Mouse (Mus musculus) kidney, embryonic 14.5 days (tissue): ENCODE measurements around the gene Usp37. TPM values are rescaled to one million over a fixed set of nuclear protein-coding genes. Genes with fewer than 3 reads are reported as not detected.

Source experiments
- microRNA counts: library from miRNA; unstranded; fragments of <30 nt; microRNA quantifications from one replicate; lab custom pipeline; 2017
- microRNA-seq: library from miRNA; unstranded; fragments of <30 nt; microRNA quantifications from one replicate; pipeline ENCODE4, GENCODE M21; 2016
- polyA plus RNA-seq: library from polyadenylated mRNA; unstranded; fragments of >200 nt; fragmentation: Nextera tagmentation; extraction: Ambion mirVana; gene quantifications from 2 replicates; pipeline ENCODE4 v1.2.1, GENCODE M21; 2014

The Usp37 gene
- polyA plus RNA-seq, 1 experiment from 2014 or later = 43.9 TPM

MicroRNA genes within 50 kb of the gene (microRNA counts, 519-probe panel; counts per million panel counts)
- 4,573 counts per million, percentile 31 among the panel's probes with 10 or more counts for microRNA mmu-miR-26b (lab: Ali Mortazavi, UCI)

Small RNA genes lying within 50 kb of the gene (microRNA-seq; reads per million reads assigned to microRNA genes)
- gene Gm25035 (not detected), gene Mir26b (26,936 reads per million, percentile 98 among the genes with 10 or more reads in this experiment)

Other genes with a start within 250 kb of the Usp37 start
- 16.3 and 18.1 TPM in 2 replicates for gene Tmbim1, start 238.7 kb downstream of the Usp37 start, polyA plus RNA-seq
- gene Catip, start 182.2 kb downstream of the Usp37 start, polyA plus RNA-seq = 0.44 and 0.79 TPM in 2 replicates
- 2.0 and 5.2 TPM in 2 replicates for gene Slc11a1, start 169.1 kb downstream of the Usp37 start, polyA plus RNA-seq
- gene Ctdsp1, start 152.8 kb downstream of the Usp37 start, polyA plus RNA-seq = 66.7 and 86.0 TPM in 2 replicates
- gene Vil1, start 134.9 kb downstream of the Usp37 start, polyA plus RNA-seq = 2.8 and 6.7 TPM in 2 replicates
- gene Cnot9, start 38.2 kb downstream of the Usp37 start, polyA plus RNA-seq = 76.1 and 92.9 TPM in 2 replicates
- gene Plcd4, start 1.4 kb downstream of the Usp37 start, polyA plus RNA-seq = 1.0 and 1.2 TPM in 2 replicates
- 5.8 and 10.5 TPM in 2 replicates for gene Zfp142, start 44.0 kb upstream of the Usp37 start, polyA plus RNA-seq
- gene Bcs1l, start 44.0 kb upstream of the Usp37 start, polyA plus RNA-seq = 14.4 and 18.9 TPM in 2 replicates
- 8.1 and 28.3 TPM in 2 replicates for gene Rnf25, start 57.1 kb upstream of the Usp37 start, polyA plus RNA-seq
- 6.2 and 7.5 TPM in 2 replicates for gene Stk36, start 57.2 kb upstream of the Usp37 start, polyA plus RNA-seq
- 13.4 and 26.1 TPM in 2 replicates for gene Ttll4, start 117.5 kb upstream of the Usp37 start, polyA plus RNA-seq
- 6.3 and 8.1 TPM in 2 replicates for gene Cyp27a1, start 169.3 kb upstream of the Usp37 start, polyA plus RNA-seq
- gene Prkag3, start 204.9 kb upstream of the Usp37 start, polyA plus RNA-seq = 0.13 and 0.15 TPM in 2 replicates
- gene Wnt6, start 227.6 kb upstream of the Usp37 start, polyA plus RNA-seq = 3.1 and 3.4 TPM in 2 replicates
- gene Wnt10a, start 247.2 kb upstream of the Usp37 start, polyA plus RNA-seq = 0.70 and 0.91 TPM in 2 replicates